Mouse (Mus musculus): ENCODE data around the gene Irs1.

DNA sequence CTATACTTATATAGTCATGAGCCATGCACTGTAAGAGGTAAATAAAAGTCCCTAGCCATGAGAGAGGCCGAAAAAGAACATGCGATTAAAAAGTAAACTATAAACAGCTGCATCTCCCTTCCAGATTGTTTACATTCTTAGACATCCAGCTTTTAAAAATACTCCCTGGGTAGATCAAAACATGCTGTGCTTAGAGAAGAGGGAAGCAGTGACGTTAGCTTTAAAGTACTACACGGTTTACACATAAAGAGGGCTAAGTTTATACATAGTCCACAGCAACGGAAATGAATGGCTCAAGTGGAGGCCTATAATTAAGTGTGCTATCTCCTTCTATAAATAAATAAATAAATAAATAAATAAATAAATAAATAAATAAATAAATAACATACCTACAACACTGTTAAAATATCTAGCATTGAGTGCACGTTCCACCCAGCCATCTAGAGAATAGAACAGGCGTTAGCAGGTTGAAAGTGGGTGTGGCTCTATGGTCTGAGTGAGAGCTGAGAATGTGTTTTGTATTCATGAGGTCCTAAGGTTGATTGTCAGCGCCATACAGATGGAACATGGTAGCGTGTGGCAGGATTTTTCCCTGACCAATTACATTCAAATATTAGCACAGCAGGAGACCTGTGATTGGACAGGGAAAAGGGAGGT lies 37.3 kb downstream of the Irs1 start:
- TF ChIP-seq CTCF (IDR thresholded peaks at IDR 0.05; ENCODE audit: low read depth, low read length) = no peak
- TF ChIP-seq POLR2A (IDR thresholded peaks at IDR 0.05; ENCODE audit: extremely low read depth, insufficient read depth, low read length) = no peak
